Mouse (Mus musculus): ENCODE measurements around the gene Kmt2b. TPM values are rescaled to one million over a fixed set of nuclear protein-coding genes. Genes with fewer than 3 reads are reported as not detected.

Kmt2b gene
- polyA plus RNA-seq, 1 experiment from 2014 or later: 13.6 TPM

DNA sequence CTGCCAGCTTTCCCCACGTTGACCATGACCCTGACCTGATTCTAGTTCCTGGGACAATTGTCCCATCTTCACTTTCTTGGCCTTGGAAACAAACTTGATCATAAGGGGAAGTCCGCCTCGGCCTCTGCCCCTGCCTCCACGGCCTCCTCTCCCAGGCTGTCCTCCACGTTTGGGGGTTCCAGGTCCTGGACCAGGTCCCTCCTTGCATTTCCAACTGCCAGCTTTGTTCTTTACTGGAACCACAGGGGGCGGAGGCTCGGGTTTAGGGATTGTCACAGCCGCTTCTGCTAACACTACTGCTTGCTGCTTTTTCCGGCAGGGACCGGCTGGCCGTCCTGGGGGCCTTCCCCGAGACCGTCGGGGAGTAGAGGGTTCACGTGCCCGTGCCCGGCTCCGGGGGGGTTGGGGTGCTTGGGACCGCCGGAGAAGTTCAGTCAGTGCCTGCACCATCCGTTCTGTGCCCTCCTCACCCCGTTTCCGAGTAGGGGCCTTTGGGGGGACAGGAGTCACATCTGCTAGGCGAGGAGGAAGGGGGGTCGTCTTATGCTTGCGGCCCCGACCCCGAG, 2.0 kb downstream of the Kmt2b start:
- Histone ChIP-seq H3K4me1 (ENCODE audit: control insufficient read depth, insufficient read depth, low read length) (peaks cover 11% of the 10 kb centered on the region), H3K27me3 (ENCODE audit: control insufficient read depth, insufficient read depth, low read length) (no peaks in the 10 kb centered on the region), H3K27ac (ENCODE audit: low read depth, low read length) (no peak overlapping the region), H3K36me3 (ENCODE audit: control insufficient read depth, insufficient read depth, low read length) (peaks cover 54% of the 10 kb centered on the region), H3K9ac (ENCODE audit: low read depth, low read length) (no peak overlapping the region), H3K4me2 (replicated peaks; ENCODE audit: low read depth, low read length) (no peak overlapping the region), H3K9me3 (ENCODE audit: control insufficient read depth, low read length) (no peaks in the 10 kb centered on the region), H3K4me3 (ENCODE audit: low read length) (peak overlapping the region; percentile 96)
- 89% methylated on average over 26 of the region's 28 CpGs for WGBS
- no peak for ATAC-seq (ENCODE audit: low FRiP score, low TSS enrichment)

DNA sequence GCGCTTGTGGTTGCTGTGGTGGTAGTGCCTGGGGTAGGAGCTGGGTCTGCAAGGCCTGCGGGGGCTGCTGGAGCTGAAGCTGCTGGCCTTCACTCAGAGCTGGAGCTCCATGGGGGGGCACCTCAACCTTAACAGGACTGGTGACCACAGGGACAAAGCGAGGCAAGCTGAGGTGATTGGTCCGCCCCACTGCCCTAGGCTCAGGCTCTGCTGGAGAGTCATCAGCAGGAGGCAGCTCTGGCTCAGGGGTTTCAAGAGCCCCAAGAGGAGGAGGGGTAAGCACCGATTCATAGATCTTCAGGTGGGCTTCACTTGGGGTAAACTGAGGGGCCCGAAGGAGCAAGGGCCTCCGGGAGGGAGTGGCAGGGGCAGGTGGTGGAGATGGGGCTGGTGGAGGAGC, 3.4 kb downstream of the Kmt2b start:
- H3K9me3 ChIP-seq (ENCODE audit: control insufficient read depth, low read length): no peaks in the 10 kb centered on the region
- no peak overlapping the region for H3K27ac ChIP-seq (ENCODE audit: low read depth, low read length)
- H3K27me3 ChIP-seq (ENCODE audit: control insufficient read depth, insufficient read depth, low read length): no peaks in the 10 kb centered on the region
- ATAC-seq (ENCODE audit: low FRiP score, low TSS enrichment): no peak
- peaks cover 11% of the 10 kb centered on the region for H3K4me1 ChIP-seq (ENCODE audit: control insufficient read depth, insufficient read depth, low read length)
- no peak overlapping the region for H3K9ac ChIP-seq (ENCODE audit: low read depth, low read length)
- WGBS: 97% methylated on average over 7 of the region's 7 CpGs
- no peak overlapping the region for H3K4me3 ChIP-seq (ENCODE audit: low read length)
- H3K36me3 ChIP-seq (ENCODE audit: control insufficient read depth, insufficient read depth, low read length): peaks cover 66% of the 10 kb centered on the region
- no peak overlapping the region for H3K4me2 ChIP-seq (replicated peaks; ENCODE audit: low read depth, low read length)

GRCm38 (mm10) chr7:30584339-30584738, 4.2 kb downstream of the Kmt2b start:
- H3K4me3 ChIP-seq (ENCODE audit: low read length): no peak overlapping the region
- ATAC-seq (ENCODE audit: low FRiP score, low TSS enrichment): no peak
- H3K27ac ChIP-seq (ENCODE audit: low read depth, low read length): no peak overlapping the region
- H3K27me3 ChIP-seq (ENCODE audit: control insufficient read depth, insufficient read depth, low read length): no peaks in the 10 kb centered on the region
- WGBS: 93% methylated on average over 10 of the region's 10 CpGs
- no peak overlapping the region for H3K9ac ChIP-seq (ENCODE audit: low read depth, low read length)
- H3K9me3 ChIP-seq (ENCODE audit: control insufficient read depth, low read length): no peaks in the 10 kb centered on the region
- peaks cover 75% of the 10 kb centered on the region for H3K36me3 ChIP-seq (ENCODE audit: control insufficient read depth, insufficient read depth, low read length)
- H3K4me2 ChIP-seq (replicated peaks; ENCODE audit: low read depth, low read length): no peak overlapping the region
- peaks cover 8% of the 10 kb centered on the region for H3K4me1 ChIP-seq (ENCODE audit: control insufficient read depth, insufficient read depth, low read length)

GRCm38 (mm10) chr7:30581547-30581946, 7.0 kb downstream of the Kmt2b start:
- Histone ChIP-seq H3K9ac (ENCODE audit: low read depth, low read length) (no peak overlapping the region), H3K27ac (ENCODE audit: low read depth, low read length) (no peak overlapping the region), H3K4me1 (ENCODE audit: control insufficient read depth, insufficient read depth, low read length) (no peaks in the 10 kb centered on the region), H3K27me3 (ENCODE audit: control insufficient read depth, insufficient read depth, low read length) (no peaks in the 10 kb centered on the region), H3K9me3 (ENCODE audit: control insufficient read depth, low read length) (no peaks in the 10 kb centered on the region), H3K36me3 (ENCODE audit: control insufficient read depth, insufficient read depth, low read length) (peaks cover 98% of the 10 kb centered on the region), H3K4me3 (ENCODE audit: low read length) (no peak overlapping the region), H3K4me2 (replicated peaks; ENCODE audit: low read depth, low read length) (no peak overlapping the region)
- no peak for ATAC-seq (ENCODE audit: low FRiP score, low TSS enrichment)
- 92% methylated on average over 16 of the region's 16 CpGs for WGBS

GRCm38 (mm10) chr7:30579950-30580349, 8.6 kb downstream of the Kmt2b start:
- ATAC-seq (ENCODE audit: low FRiP score, low TSS enrichment): no peak
- 97% methylated on average over 8 of the region's 8 CpGs for WGBS
- no peak overlapping the region for H3K4me2 ChIP-seq (replicated peaks; ENCODE audit: low read depth, low read length)
- no peak overlapping the region for H3K27ac ChIP-seq (ENCODE audit: low read depth, low read length)
- H3K9me3 ChIP-seq (ENCODE audit: control insufficient read depth, low read length): no peaks in the 10 kb centered on the region
- H3K4me3 ChIP-seq (ENCODE audit: low read length): no peak overlapping the region
- H3K9ac ChIP-seq (ENCODE audit: low read depth, low read length): no peak overlapping the region
- H3K36me3 ChIP-seq (ENCODE audit: control insufficient read depth, insufficient read depth, low read length): peaks cover 98% of the 10 kb centered on the region
- H3K4me1 ChIP-seq (ENCODE audit: control insufficient read depth, insufficient read depth, low read length): no peaks in the 10 kb centered on the region
- no peaks in the 10 kb centered on the region for H3K27me3 ChIP-seq (ENCODE audit: control insufficient read depth, insufficient read depth, low read length)

DNA sequence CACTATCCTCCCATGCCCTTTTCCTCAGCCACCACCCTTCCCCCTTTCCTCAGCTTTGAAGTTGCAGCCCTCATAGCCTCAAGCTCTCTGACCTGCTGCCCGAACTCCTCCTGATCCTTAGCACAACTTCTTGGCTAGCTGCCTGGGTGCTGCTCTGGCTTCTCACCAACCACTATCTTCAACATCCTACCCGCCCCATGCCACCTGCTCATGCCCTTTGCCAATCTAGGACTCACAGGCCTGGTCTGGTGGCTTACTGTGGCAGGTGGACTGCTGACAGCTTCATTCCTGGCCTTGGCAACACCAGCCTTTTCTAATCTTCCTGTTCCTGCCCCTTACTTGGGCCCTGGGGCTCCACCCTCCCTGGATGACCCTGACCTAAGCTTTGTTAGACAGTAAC, 15.6 kb downstream of the Kmt2b start:
- WGBS: 81% methylated on average over 2 of the region's 2 CpGs

GRCm38 (mm10) chr7:30572389-30572788, 16.1 kb downstream of the Kmt2b start:
- no peaks in the 10 kb centered on the region for H3K9me3 ChIP-seq (ENCODE audit: control insufficient read depth, low read length)
- H3K4me3 ChIP-seq (ENCODE audit: low read length): no peak overlapping the region
- H3K4me1 ChIP-seq (ENCODE audit: control insufficient read depth, insufficient read depth, low read length): no peaks in the 10 kb centered on the region
- WGBS: 89% methylated on average over 5 of the region's 5 CpGs
- no peak overlapping the region for H3K27ac ChIP-seq (ENCODE audit: low read depth, low read length)
- ATAC-seq (ENCODE audit: low FRiP score, low TSS enrichment): no peak
- no peak overlapping the region for H3K4me2 ChIP-seq (replicated peaks; ENCODE audit: low read depth, low read length)
- H3K9ac ChIP-seq (ENCODE audit: low read depth, low read length): no peak overlapping the region
- peaks cover 97% of the 10 kb centered on the region for H3K36me3 ChIP-seq (ENCODE audit: control insufficient read depth, insufficient read depth, low read length)
- H3K27me3 ChIP-seq (ENCODE audit: control insufficient read depth, insufficient read depth, low read length): no peaks in the 10 kb centered on the region

More for the DNA sequence above, 15.6 kb downstream of the Kmt2b start:
- Histone ChIP-seq H3K4me2 (replicated peaks; ENCODE audit: low read depth, low read length) (no peak overlapping the region), H3K4me3 (ENCODE audit: low read length) (no peak overlapping the region), H3K9me3 (ENCODE audit: control insufficient read depth, low read length) (no peaks in the 10 kb centered on the region), H3K27ac (ENCODE audit: low read depth, low read length) (no peak overlapping the region), H3K27me3 (ENCODE audit: control insufficient read depth, insufficient read depth, low read length) (no peaks in the 10 kb centered on the region), H3K9ac (ENCODE audit: low read depth, low read length) (no peak overlapping the region), H3K4me1 (ENCODE audit: control insufficient read depth, insufficient read depth, low read length) (no peaks in the 10 kb centered on the region), H3K36me3 (ENCODE audit: control insufficient read depth, insufficient read depth, low read length) (peaks cover 100% of the 10 kb centered on the region)
- ATAC-seq (ENCODE audit: low FRiP score, low TSS enrichment): no peak

- H3K9ac ChIP-seq (ENCODE audit: low read depth, low read length): no peak overlapping the region
- H3K9me3 ChIP-seq (ENCODE audit: control insufficient read depth, low read length): no peaks in the 10 kb centered on the region
- no peak for ATAC-seq (ENCODE audit: low FRiP score, low TSS enrichment)
- H3K4me1 ChIP-seq (ENCODE audit: control insufficient read depth, insufficient read depth, low read length): 0 out of 2 replicates have a peak, but pooled peaks cover 6% of the 10 kb centered on the region
- H3K4me3 ChIP-seq (ENCODE audit: low read length): no peak overlapping the region
- no peak overlapping the region for H3K4me2 ChIP-seq (replicated peaks; ENCODE audit: low read depth, low read length)
- peaks cover 75% of the 10 kb centered on the region for H3K36me3 ChIP-seq (ENCODE audit: control insufficient read depth, insufficient read depth, low read length)
- WGBS: 94% methylated on average over 11 of the region's 11 CpGs
- no peaks in the 10 kb centered on the region for H3K27me3 ChIP-seq (ENCODE audit: control insufficient read depth, insufficient read depth, low read length)
- H3K27ac ChIP-seq (ENCODE audit: low read depth, low read length): no peak overlapping the region
Measured at GRCm38 (mm10) chr7:30567555-30567954, 21.0 kb downstream of the Kmt2b start.

DNA sequence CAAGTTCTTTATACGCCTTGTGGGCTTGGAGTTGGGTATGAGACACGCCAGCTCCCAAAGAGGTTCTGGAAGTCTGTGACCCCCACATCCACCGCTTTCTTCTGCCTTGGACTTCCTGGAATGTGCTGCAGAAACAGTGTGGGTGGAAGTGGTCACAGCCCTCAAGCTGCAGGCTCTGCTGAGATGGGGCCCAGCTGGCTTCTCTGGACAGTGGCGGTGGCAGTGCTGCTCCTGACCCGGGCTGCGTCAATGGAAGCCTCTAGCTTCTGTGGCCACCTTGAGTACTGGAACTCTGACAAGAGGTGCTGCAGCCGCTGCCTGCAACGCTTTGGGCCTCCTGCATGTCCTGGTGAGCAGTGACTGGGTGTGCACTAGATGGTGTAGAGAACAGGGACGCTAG, 22.5 kb downstream of the Kmt2b start:
- H3K4me3 ChIP-seq (ENCODE audit: low read length): no peak overlapping the region
- no peak for ATAC-seq (ENCODE audit: low FRiP score, low TSS enrichment)
- H3K9me3 ChIP-seq (ENCODE audit: control insufficient read depth, low read length): no peaks in the 10 kb centered on the region
- no peak overlapping the region for H3K27ac ChIP-seq (ENCODE audit: low read depth, low read length)
- WGBS: 79% methylated on average over 9 of the region's 9 CpGs
- peaks cover 10% of the 10 kb centered on the region; the same call in 1 of the 2 replicates for H3K4me1 ChIP-seq (ENCODE audit: control insufficient read depth, insufficient read depth, low read length)
- H3K36me3 ChIP-seq (ENCODE audit: control insufficient read depth, insufficient read depth, low read length): peaks cover 60% of the 10 kb centered on the region
- no peaks in the 10 kb centered on the region for H3K27me3 ChIP-seq (ENCODE audit: control insufficient read depth, insufficient read depth, low read length)
- H3K4me2 ChIP-seq (replicated peaks; ENCODE audit: low read depth, low read length): no peak overlapping the region
- H3K9ac ChIP-seq (ENCODE audit: low read depth, low read length): no peak overlapping the region
